Mouse (Mus musculus) liver, embryonic 11.5 days (tissue): ENCODE results near the gene Knstrn. TPM values are rescaled to one million over a fixed set of nuclear protein-coding genes. Genes with fewer than 3 reads are reported as not detected.
A peak's percentile ranks its signal among the peaks of the same experiment; 100 is the strongest.

Experiments used
- ATAC-seq: fragments of 200-750 bp; cut with Nextera tagmentation; replicated peaks from 2 replicates; pipeline ENCODE4 v1.8.0; 2017; ENCODE audit warnings: moderate number of reproducible peaks, mild to moderate bottlenecking, moderate TSS enrichment, moderate library complexity; ENCODE audit not compliant: low FRiP score
- DNase-seq: peaks from one replicate; pipeline ENCODE4 v3.0.0-alpha.2; 2017; ENCODE audit warnings: low spot score
- H3K27ac ChIP-seq: fragments of 300-500 bp; sonication (generic); 2 replicates; pipeline ENCODE4 v1.5.1; 2014; ENCODE audit warnings: mild to moderate bottlenecking, low read depth, low read length, control low read depth
- H3K27me3 ChIP-seq: fragments of 300-500 bp; sonication (generic); replicated peaks from 2 replicates; pipeline ENCODE4 v1.6.1; 2014; ENCODE audit warnings: low read length, mixed read lengths; ENCODE audit not compliant: control insufficient read depth, insufficient read depth
- H3K36me3 ChIP-seq: fragments of 300-500 bp; sonication (generic); 2 replicates; pipeline ENCODE4 v1.6.1; 2014; ENCODE audit warnings: mild to moderate bottlenecking, low read length, moderate library complexity, mixed read lengths; ENCODE audit not compliant: control insufficient read depth, insufficient read depth
- H3K4me1 ChIP-seq: fragments of 300-500 bp; sonication (generic); replicated peaks from 2 replicates; pipeline ENCODE4 v1.6.1; 2014; ENCODE audit warnings: low read length, mixed read lengths; ENCODE audit not compliant: control insufficient read depth, insufficient read depth
- H3K4me2 ChIP-seq: fragments of 300-500 bp; sonication (generic); 2 replicates; pipeline ENCODE4 v1.6.1; 2014; ENCODE audit warnings: mild to moderate bottlenecking, control low read depth, moderate library complexity
- H3K4me3 ChIP-seq: fragments of 300-500 bp; sonication (generic); 2 replicates; pipeline ENCODE4 v1.5.1; 2014; ENCODE audit warnings: low read depth, low read length, control low read depth
- H3K9ac ChIP-seq: fragments of 300-500 bp; sonication (generic); 2 replicates; pipeline ENCODE4 v1.6.1; 2014; ENCODE audit warnings: low read depth, low read length, control low read depth
- H3K9me3 ChIP-seq: fragments of 300-500 bp; sonication (generic); 2 replicates; pipeline ENCODE4 v1.6.1; 2016; ENCODE audit warnings: low read length, inconsistent platforms, mixed read lengths; ENCODE audit not compliant: control insufficient read depth
- WGBS: fragments of 180-500 bp; shearing (Covaris S2); extraction: QIAGEN DNeasy Blood & Tissue Kit; methylation state at CpG from one replicate; pipeline ENCODE4 v1.1.7; 2014; 5-methylcytosine and 5-hydroxymethylcytosine counted together
- polyA plus RNA-seq: library from polyadenylated mRNA; unstranded; fragments of >200 nt; fragmentation: Nextera tagmentation; extraction: Ambion mirVana; gene quantifications from 2 replicates; pipeline ENCODE4 v1.2.1, GENCODE M21; 2014

The Knstrn gene
- polyA plus RNA-seq, 1 experiment from 2014 or later, result 127 TPM

DNA sequence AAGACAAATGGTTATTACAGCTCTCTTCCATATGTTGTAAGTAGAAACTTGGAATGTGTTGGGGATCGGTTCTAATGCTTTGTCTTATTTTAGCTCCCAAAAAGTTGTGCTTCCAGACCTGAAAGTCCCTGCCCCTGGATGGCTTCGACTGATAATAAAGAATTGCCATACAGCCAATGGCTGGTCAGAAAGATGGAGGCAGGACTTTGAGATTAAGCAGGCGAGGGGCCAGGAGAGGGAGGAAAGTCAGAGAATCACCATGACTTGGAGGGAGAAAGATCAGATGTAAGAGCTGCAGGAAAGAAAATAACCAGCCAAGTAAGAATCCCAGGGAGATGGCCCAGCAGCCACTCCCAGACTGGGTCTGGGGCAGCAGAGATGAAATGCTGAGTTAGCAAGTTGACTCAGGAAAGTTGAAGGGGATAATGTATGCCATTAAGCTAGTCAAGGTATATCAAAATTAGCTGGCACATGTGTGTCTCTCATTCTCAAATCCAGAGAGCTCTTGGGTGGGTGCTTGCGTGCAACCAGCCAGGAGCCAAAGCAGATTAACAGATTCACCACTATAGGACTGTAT is 11.2 kb upstream of the Knstrn start:
- Histone ChIP-seq H3K4me1 (peaks cover 22% of the 10 kb centered on the region), H3K36me3 (no peaks in the 10 kb centered on the region), H3K9ac (no peak overlapping the region), H3K4me3 (peak overlapping the region; percentile 14; the same call in 1 of the 2 replicates), H3K27me3 (no peaks in the 10 kb centered on the region), H3K4me2 (peak overlapping the region; percentile 44), H3K27ac (peak overlapping the region; percentile 80), H3K9me3 (no peaks in the 10 kb centered on the region)
- 47% methylated on average over 4 of the region's 4 CpGs for WGBS
- peak; percentile 84 for ATAC-seq
- no peak for DNase-seq

DNA sequence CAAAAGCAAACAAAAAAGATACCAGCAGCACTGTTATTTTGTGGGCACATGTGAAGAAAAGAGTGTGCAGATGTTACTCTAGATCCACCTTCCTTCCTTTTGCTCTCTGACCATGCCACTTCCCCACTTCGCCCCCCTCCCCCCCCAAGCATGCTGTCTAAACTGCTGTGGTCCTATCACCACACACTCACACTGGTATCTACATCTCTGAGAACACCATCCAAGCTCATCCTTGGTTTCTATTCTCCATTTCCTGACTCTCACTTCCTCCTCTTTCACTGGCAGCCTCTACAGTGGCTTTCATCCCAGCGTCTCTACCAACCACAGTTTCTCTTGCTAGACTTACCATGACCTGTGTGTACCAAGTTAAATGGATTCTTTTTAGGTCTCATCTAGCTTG is 9.3 kb upstream of the Knstrn start:
- peaks cover 22% of the 10 kb centered on the region for H3K4me1 ChIP-seq
- no peaks in the 10 kb centered on the region for H3K36me3 ChIP-seq
- H3K9ac ChIP-seq, result no peak overlapping the region
- no peaks in the 10 kb centered on the region for H3K27me3 ChIP-seq
- whole genome bisulfite sequencing, result 54% methylated on average over 2 of the region's 2 CpGs
- no peaks in the 10 kb centered on the region for H3K9me3 ChIP-seq
- no peak overlapping the region for H3K27ac ChIP-seq
- ATAC-seq (no peak), DNase-seq (no peak)
- H3K4me2 ChIP-seq, result no peak overlapping the region
- H3K4me3 ChIP-seq, result no peak overlapping the region

DNA sequence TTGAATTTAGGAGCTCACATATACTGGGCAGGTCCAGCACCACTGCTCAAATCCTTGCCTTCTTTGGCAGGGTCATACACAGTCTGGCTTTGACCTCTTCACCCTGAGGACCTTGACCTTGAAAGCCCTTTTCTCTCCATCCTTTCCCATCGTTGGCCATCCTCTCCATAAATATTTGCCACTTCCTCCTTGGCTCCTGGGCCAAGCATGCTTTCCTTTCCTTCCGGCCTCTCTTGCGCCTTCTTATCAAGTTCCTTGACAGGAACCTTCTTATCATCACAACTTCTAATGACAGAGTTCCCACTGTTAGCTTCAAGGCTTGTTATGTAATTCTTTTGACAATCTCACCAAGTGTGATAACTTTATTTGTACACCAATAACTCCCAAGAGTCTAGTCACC is 8.7 kb upstream of the Knstrn start:
- 23% methylated on average over 3 of the region's 3 CpGs for WGBS
- no peak for DNase-seq
- H3K4me2 ChIP-seq, result no peak overlapping the region; the same call in 1 of the 2 replicates
- no peaks in the 10 kb centered on the region for H3K36me3 ChIP-seq
- H3K9ac ChIP-seq, result no peak overlapping the region
- ATAC-seq, result peak; percentile 35
- peaks cover 22% of the 10 kb centered on the region for H3K4me1 ChIP-seq
- no peaks in the 10 kb centered on the region for H3K9me3 ChIP-seq
- H3K4me3 ChIP-seq, result no peak overlapping the region
- no peaks in the 10 kb centered on the region for H3K27me3 ChIP-seq
- no peak overlapping the region for H3K27ac ChIP-seq

DNA sequence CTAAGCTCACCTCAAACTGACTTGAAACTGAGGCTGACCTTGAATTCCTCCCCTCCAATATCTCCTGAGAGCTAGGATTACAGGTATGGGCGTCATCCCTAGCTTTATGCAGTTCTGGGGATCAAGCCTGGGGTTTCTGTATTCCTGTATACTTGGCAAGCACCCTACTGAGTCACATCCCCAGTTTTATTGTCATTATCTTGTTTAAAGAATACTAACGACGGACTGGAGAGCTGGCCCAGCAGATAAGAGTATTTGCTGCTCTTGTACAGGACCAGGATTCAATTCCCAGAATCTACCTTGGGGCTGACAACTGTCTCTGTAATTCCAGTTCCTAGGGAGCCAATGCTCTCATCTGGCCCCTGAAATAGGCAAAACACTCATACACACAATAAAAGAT is 8.0 kb upstream of the Knstrn start:
- Histone ChIP-seq H3K36me3 (no peaks in the 10 kb centered on the region), H3K4me2 (no peak overlapping the region; the same call in 1 of the 2 replicates), H3K9me3 (no peaks in the 10 kb centered on the region), H3K4me1 (peaks cover 22% of the 10 kb centered on the region), H3K27me3 (no peaks in the 10 kb centered on the region), H3K27ac (0 out of 2 replicates have a peak overlapping the region, but pooled peaks have one; percentile 45), H3K9ac (no peak overlapping the region), H3K4me3 (no peak overlapping the region)
- 16% methylated on average over 3 of the region's 3 CpGs for WGBS
- peak; percentile 47 for ATAC-seq
- no peak for DNase-seq

DNA sequence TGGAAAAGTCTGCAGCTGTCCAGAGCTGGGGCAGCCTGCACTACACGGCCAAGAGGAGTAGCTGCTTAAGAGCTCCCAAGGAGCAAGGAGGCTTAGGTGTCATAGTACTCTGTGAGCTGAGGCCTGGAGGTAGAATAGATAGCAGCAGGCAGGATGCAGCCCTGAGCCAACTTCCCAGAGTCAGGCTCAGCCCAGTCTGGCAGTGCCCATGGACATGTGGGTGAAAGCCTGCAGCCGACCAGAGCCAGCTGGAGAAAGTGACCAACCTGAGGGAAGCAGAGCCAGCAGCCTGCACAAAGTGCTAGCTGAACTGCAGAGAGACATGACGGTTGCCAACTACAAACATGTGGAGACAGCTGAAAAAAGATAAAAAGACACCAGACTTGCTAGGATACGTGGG is 6.9 kb upstream of the Knstrn start:
- Histone ChIP-seq H3K36me3 (no peaks in the 10 kb centered on the region), H3K4me2 (no peak overlapping the region), H3K9me3 (no peaks in the 10 kb centered on the region), H3K27ac (no peak overlapping the region), H3K27me3 (no peaks in the 10 kb centered on the region), H3K4me3 (no peak overlapping the region), H3K9ac (no peak overlapping the region), H3K4me1 (peaks cover 22% of the 10 kb centered on the region)
- DNase-seq (no peak), ATAC-seq (no peak)
- 66% methylated on average over 4 of the region's 4 CpGs for WGBS

DNA sequence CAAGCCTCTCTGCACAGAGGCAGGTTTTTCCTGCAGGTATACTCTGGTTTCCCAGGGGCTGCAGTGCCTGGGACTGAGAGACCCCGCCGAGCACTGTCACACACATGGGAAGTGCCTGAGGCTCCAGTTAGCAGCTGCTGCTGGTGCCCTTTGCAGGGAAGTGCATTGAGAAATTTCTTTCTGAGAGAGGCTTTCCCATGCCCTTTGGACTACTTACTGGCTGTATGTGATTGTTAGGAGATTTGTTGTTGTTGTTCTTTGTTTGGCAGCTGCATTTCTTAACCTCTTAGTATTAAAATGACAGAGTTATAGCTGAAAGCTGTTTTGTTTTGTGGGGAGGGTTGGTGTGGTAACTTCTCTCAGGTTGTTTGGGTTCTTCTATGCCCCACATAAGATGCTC is 2.9 kb upstream of the Knstrn start:
- WGBS, result 65% methylated on average over 2 of the region's 2 CpGs
- ATAC-seq (no peak), DNase-seq (no peak)
- H3K36me3 ChIP-seq, result 0 out of 2 replicates have a peak, but pooled peaks cover under 1% of the 10 kb centered on the region
- no peak overlapping the region for H3K4me2 ChIP-seq
- H3K4me1 ChIP-seq, result peaks cover 10% of the 10 kb centered on the region
- H3K27ac ChIP-seq, result no peak overlapping the region
- no peaks in the 10 kb centered on the region for H3K9me3 ChIP-seq
- H3K9ac ChIP-seq, result no peak overlapping the region
- H3K4me3 ChIP-seq, result no peak overlapping the region
- no peaks in the 10 kb centered on the region for H3K27me3 ChIP-seq

DNA sequence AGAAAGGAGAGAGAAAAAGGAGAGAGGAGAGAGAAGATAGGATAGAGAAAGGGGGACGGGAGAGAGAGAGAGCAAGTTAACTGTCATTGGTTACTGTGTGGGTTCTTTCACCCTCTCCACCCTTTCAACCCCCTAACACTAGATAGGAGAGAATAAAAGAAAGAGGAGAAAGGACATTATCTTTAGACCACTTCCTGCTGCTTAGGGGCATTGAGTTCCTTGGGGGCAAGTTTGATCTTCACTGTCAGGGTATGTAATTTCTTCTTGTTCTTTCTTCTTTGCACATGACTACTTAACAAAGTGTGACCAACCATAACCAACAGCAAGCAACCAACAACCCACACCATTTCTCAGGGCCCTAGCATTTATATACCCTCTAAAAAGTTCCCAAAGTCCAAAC is 1.1 kb upstream of the Knstrn start:
- H3K27me3 ChIP-seq, result no peaks in the 10 kb centered on the region
- peaks cover 13% of the 10 kb centered on the region for H3K36me3 ChIP-seq
- H3K4me3 ChIP-seq, result no peak overlapping the region
- ATAC-seq (no peak), DNase-seq (no peak)
- peaks cover 3% of the 10 kb centered on the region for H3K4me1 ChIP-seq
- H3K4me2 ChIP-seq, result no peak overlapping the region
- no peak overlapping the region for H3K9ac ChIP-seq
- H3K27ac ChIP-seq, result no peak overlapping the region
- H3K9me3 ChIP-seq, result no peaks in the 10 kb centered on the region
- WGBS, result 50% methylated on average over 1 of the region's 1 CpGs

DNA sequence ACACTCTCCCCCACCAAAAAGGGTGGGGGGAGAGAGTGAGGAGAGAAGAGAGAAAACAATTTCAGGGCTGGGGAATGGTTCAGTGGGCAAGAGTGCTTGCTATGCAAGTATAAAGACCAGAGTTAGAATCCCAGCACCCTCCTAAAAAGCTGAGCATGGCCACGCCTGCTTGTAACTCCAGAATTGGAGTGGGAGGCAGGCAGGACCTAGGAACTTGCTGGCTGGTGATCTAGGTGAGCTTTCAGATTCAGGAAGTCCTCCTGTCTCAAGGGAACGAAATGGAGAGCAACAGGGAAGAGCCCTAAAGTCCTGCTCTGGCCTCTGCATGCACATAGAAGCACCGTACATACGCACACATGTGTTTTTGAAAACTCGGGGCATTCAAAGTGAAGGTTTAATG is 9.0 kb downstream of the Knstrn start:
- no peak overlapping the region for H3K27ac ChIP-seq
- 86% methylated on average over 5 of the region's 5 CpGs for WGBS
- H3K4me2 ChIP-seq, result no peak overlapping the region
- no peaks in the 10 kb centered on the region for H3K4me1 ChIP-seq
- no peaks in the 10 kb centered on the region; the same call in 1 of the 2 replicates for H3K9me3 ChIP-seq
- no peak for ATAC-seq
- DNase-seq, result no peak
- H3K27me3 ChIP-seq, result no peaks in the 10 kb centered on the region
- H3K36me3 ChIP-seq, result peaks cover 62% of the 10 kb centered on the region
- no peak overlapping the region for H3K9ac ChIP-seq
- no peak overlapping the region for H3K4me3 ChIP-seq

DNA sequence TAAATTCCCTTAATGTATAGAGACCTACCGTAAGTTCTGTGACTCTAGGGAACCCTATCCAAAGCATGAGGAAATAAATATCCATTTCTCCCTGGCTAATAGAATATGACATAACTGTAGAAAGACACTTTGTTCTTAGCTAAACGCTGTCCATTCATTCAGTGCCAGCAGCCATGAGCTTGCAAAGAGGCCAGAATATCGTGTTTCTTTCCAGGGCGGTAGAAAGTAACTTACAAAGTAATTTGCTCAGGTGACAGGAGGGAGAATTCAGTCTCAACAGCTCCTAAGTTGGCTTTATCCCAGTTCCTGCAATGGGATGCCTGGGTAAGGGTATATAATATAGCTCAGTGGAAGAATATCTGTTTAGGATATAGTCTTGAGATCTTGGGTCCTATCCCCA is 10.6 kb downstream of the Knstrn start:
- Histone ChIP-seq H3K9ac (no peak overlapping the region), H3K4me3 (no peak overlapping the region), H3K27ac (no peak overlapping the region), H3K9me3 (no peaks in the 10 kb centered on the region; the same call in 1 of the 2 replicates), H3K27me3 (no peaks in the 10 kb centered on the region), H3K36me3 (peaks cover 52% of the 10 kb centered on the region), H3K4me1 (no peaks in the 10 kb centered on the region), H3K4me2 (no peak overlapping the region)
- WGBS, result 94% methylated on average over 4 of the region's 4 CpGs
- no peak for ATAC-seq
- no peak for DNase-seq
